Mouse (Mus musculus) monocyte, adult 5-6 weeks (primary cell): ENCODE data around the gene Vmn2r46. TPM values are rescaled to one million over a fixed set of nuclear protein-coding genes. Genes with fewer than 3 reads are reported as not detected.
"Not testable (repeated sequence)": the region's sequence is repeated elsewhere in the genome, so short reads cannot be mapped to it uniquely, and the experiment has no call there.

Experiments used
- ATAC-seq: fragments of 153-309, 156-312 bp; replicated peaks from 2 replicates; pipeline ENCODE4 v1.8.0; 2017; ENCODE audit warnings: mild to moderate bottlenecking; ENCODE audit not compliant: low TSS enrichment, insufficient number of reproducible peaks, severe bottlenecking, poor library complexity, low FRiP score
- total RNA-seq: library from RNA; stranded (forward); fragments of 200-1000, 200-491, 200-594 nt; gene quantifications from 3 replicates; pipeline ENCODE4 v1.2.3, GENCODE M21; 2017

Vmn2r46 gene
- total RNA-seq = not detected in 3 replicates

DNA sequence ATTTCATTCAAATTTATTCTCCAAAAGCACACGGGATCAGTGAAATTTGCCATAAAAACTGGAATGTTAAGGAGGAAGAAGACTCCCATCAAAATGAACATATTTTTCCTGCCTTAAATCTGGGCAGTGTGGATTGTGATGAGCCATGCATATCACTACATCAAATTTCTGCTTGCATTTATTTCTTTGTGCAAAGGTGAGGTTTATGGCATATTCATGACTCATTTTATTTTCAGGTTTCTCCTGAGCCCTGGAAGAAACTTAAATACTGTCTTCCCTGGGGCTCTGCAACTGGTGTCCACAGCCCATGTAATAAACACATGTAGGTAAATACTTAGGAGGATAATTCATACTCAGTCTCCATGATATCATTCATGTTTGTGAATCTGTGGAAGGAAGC, at the start of gene Vmn2r46:
Gene Vmn2r46 (minus strand): TSS at position 101 of the 400 bp plus-strand sequence.
- not testable (repeated sequence) for ATAC-seq

Other genes starting within 250 kb of the Vmn2r46 start
- gene Vmn2r47, start 70.8 kb upstream of the Vmn2r46 start, total RNA-seq = not detected in 3 replicates
- not detected in 3 replicates for gene Vmn2r48, start 183.0 kb upstream of the Vmn2r46 start, total RNA-seq
- gene Vmn2r49, start 221.7 kb upstream of the Vmn2r46 start, total RNA-seq = not detected in 3 replicates